9 mouse cellular contexts compared by ENCODE assay signal in genomic region chr10:8242336-8242735, GRCm38 (mm10).
DNase-seq lines count a peak whose midpoint lies in the region; ATAC-seq and TF ChIP-seq lines count a peak whose summit lies in the region.
"Had no signal": no experiment of that assay in that cellular context is flagged by ENCODE, and none has a peak within 500 bp of the region (broad histone marks: within the 10 kb centered on the region; RNA-seq: fewer than 3 reads in every experiment).

No protein-coding gene starts in this region.

- DNase-seq in heart, adult 8-10 months (ENCODE audit: low spot score): peak; percentile 42
- DNase-seq in heart, embryonic 10.5 days (ENCODE audit: low spot score): no peak
- peak; percentile 63 for DNase-seq in ES-E14 (ENCODE audit: low read depth, low spot score)
- DNase-seq in cerebellum, adult 11-12 months: peak; percentile 32
- peak; percentile 29 to 68 for DNase-seq in frontal cortex, postnatal 14 days (ENCODE audit: low spot score in 2 of 2)
- DNase-seq in layer of hippocampus, adult 18-20 months (ENCODE audit: low spot score in 2 of 2): peak; percentile 47 to 86
- DNase-seq in telencephalon, adult 2 months (ENCODE audit: low read depth, low spot score): peak; percentile 50

- H3K9me3 ChIP-seq in heart, embryonic 10.5 days: no peaks in the 10 kb centered on the region
- H3K9me3 ChIP-seq in ES-E14 (ENCODE audit: control insufficient read depth, insufficient read depth, low read depth, low read length): no peaks in the 10 kb centered on the region
- H3K9me3 ChIP-seq: limb, embryonic 15.5 days had no signal

- H3K27me3 ChIP-seq in heart, embryonic 10.5 days (ENCODE audit: insufficient read depth, poor library complexity, severe bottlenecking): no peaks in the 10 kb centered on the region
- H3K27me3 ChIP-seq: limb, embryonic 15.5 days had no signal

- H3K36me3 ChIP-seq in heart, embryonic 10.5 days: no peaks in the 10 kb centered on the region
- H3K36me3 ChIP-seq in ES-E14 (ENCODE audit: control insufficient read depth, insufficient read depth, low read length, poor library complexity, severe bottlenecking): 0 out of 2 replicates have a peak, but pooled peaks cover 2% of the 10 kb centered on the region

- no peak overlapping the region for H3K27ac ChIP-seq in heart, embryonic 10.5 days
- H3K27ac ChIP-seq in ES-E14 (ENCODE audit: insufficient read depth, low read depth, low read length, poor library complexity, severe bottlenecking): no peak overlapping the region
- H3K27ac ChIP-seq: limb, embryonic 15.5 days had no signal

- no peak overlapping the region for H3K4me3 ChIP-seq in heart, embryonic 10.5 days
- H3K4me3 ChIP-seq in ES-E14 (ENCODE audit: insufficient read depth in 1 of 2, low read depth in 1 of 2, low read length in 2 of 2, poor library complexity in 1 of 2, severe bottlenecking in 1 of 2): no peak overlapping the region
- H3K4me3 ChIP-seq: limb, embryonic 15.5 days had no signal

- 16% methylated on average over 4 of the region's 4 CpGs for WGBS in heart, embryonic 10.5 days

- H3K9ac ChIP-seq in ES-E14 (ENCODE audit: insufficient read depth, low read depth, low read length, poor library complexity, severe bottlenecking): no peak overlapping the region
- H3K9ac ChIP-seq: limb, embryonic 15.5 days had no signal

- in situ Hi-C loops in ES-E14 (cut with MboI; ENCODE audit: low sequenced_read_pairs in 2 of 2, unreplicated experiment in 2 of 2): no loop called here

- ATAC-seq in megakaryocyte progenitor cell, adult 5-6 weeks (replicated peaks; ENCODE audit: poor library complexity): peak; percentile 70

- peaks cover 14% of the 10 kb centered on the region; the same call in 1 of the 2 replicates for H3K4me1 ChIP-seq in heart, embryonic 10.5 days
- H3K4me1 ChIP-seq in ES-E14 (ENCODE audit: control insufficient read depth in 2 of 2, insufficient read depth in 2 of 2, low read length in 2 of 2, poor library complexity in 1 of 2): no peaks in the 10 kb centered on the region
- H3K4me1 ChIP-seq: limb, embryonic 15.5 days had no signal

TF ChIP-seq in ES-E14, 5 proteins besides CTCF, POLR2A, EP300 and RAD21:
- TF ChIP-seq ZNF384 (IDR thresholded peaks at IDR 0.05; ENCODE audit: low read depth, low read length): no peak
- peak; percentile 58; the same call in 1 of the 2 replicates for TF ChIP-seq ZC3H11A (IDR thresholded peaks at IDR 0.05; ENCODE audit: borderline replicate concordance, low read depth, low read length)
TF ChIP-seq in ES-E14: peak in this region for 1.
